Mouse (Mus musculus) thymus, adult 2 months (tissue): ENCODE data around the gene Defa21. TPM values are rescaled to one million over a fixed set of nuclear protein-coding genes. Genes with fewer than 3 reads are reported as not detected.
"Not testable (repeated sequence)": the region's sequence is repeated elsewhere in the genome, so short reads cannot be mapped to it uniquely, and the experiment has no call there.

Experiments
- DNase-seq: peaks from one replicate; pipeline ENCODE4 v3.0.0; 2021
- H3K27ac ChIP-seq: fragments of 200-500 bp; 2 replicates; pipeline ENCODE4 v1.5.1; 2012; ENCODE audit warnings: low read length, control low read depth; ENCODE audit not compliant: control insufficient read depth, insufficient read depth
- H3K27me3 ChIP-seq: fragments of 200-500 bp; 2 replicates; pipeline ENCODE4 v1.6.1; 2012; ENCODE audit warnings: mild to moderate bottlenecking, low read length, moderate library complexity, mixed read lengths; ENCODE audit not compliant: control insufficient read depth, insufficient read depth
- H3K36me3 ChIP-seq: fragments of 200-500 bp; 2 replicates; pipeline ENCODE4 v1.6.1; 2012; ENCODE audit warnings: mild to moderate bottlenecking, low read length, moderate library complexity; ENCODE audit not compliant: control insufficient read depth, insufficient read depth
- H3K4me1 ChIP-seq: fragments of 200-500 bp; replicated peaks from 2 replicates; pipeline ENCODE4 v1.6.1; 2012; ENCODE audit warnings: low read length; ENCODE audit not compliant: control insufficient read depth, insufficient read depth
- H3K4me3 ChIP-seq: fragments of 200-500 bp; 2 replicates; pipeline ENCODE4 v1.5.1; 2012; ENCODE audit warnings: mild to moderate bottlenecking, low read length, control low read depth, moderate library complexity; ENCODE audit not compliant: control insufficient read depth, insufficient read depth
- CTCF ChIP-seq: fragments of 200-500 bp; IDR thresholded peaks from 2 replicates; pipeline ENCODE4 v1.5.1; 2012; ENCODE audit warnings: mild to moderate bottlenecking, control low read depth, low read length, moderate library complexity, borderline replicate concordance; ENCODE audit not compliant: control insufficient read depth, poor library complexity, insufficient read depth; ENCODE audit errors: extremely low read depth
- POLR2A ChIP-seq: fragments of 200-500 bp; IDR thresholded peaks from 2 replicates; pipeline ENCODE4 v1.6.1; 2012; ENCODE audit warnings: mild to moderate bottlenecking, low read length, control low read depth, moderate library complexity; ENCODE audit not compliant: control insufficient read depth, poor library complexity, insufficient read depth; ENCODE audit errors: extremely low read depth
- WGBS: fragments of 180-500 bp; shearing (Covaris S2); methylation state at CpG from one replicate; pipeline ENCODE4 v1.1.7; 2018; 5-methylcytosine and 5-hydroxymethylcytosine counted together
- polyA plus RNA-seq: library from polyadenylated mRNA; depleted of rRNA; stranded (reverse); fragments of >200 nt; gene quantifications from 2 replicates; pipeline ENCODE4 v1.2.3, GENCODE M21; 2012; rRNA removed

Gene Defa21
- not detected in 2 replicates for polyA plus RNA-seq

- not testable (repeated sequence) for H3K4me3 ChIP-seq
- WGBS, result no CpG with 5 or more reads among the region's 1 CpGs
Measured at GRCm38 (mm10) chr8:21025245-21025644, at the start of gene Defa21. Gene Defa21 (plus strand): TSS chr8:21025545.

GRCm38 (mm10) chr8:20979846-20980245, 45.5 kb upstream of the Defa21 start:
- H3K4me3 ChIP-seq, result no peak overlapping the region
- TF ChIP-seq POLR2A (no peak), CTCF (no peak)
- H3K27me3 ChIP-seq, result no peaks in the 10 kb centered on the region
- H3K36me3 ChIP-seq, result no peaks in the 10 kb centered on the region
- no peaks in the 10 kb centered on the region for H3K4me1 ChIP-seq
- H3K27ac ChIP-seq, result no peak overlapping the region
- 57% methylated on average over 1 of the region's 1 CpGs for WGBS
- no peak for DNase-seq

More at GRCm38 (mm10) chr8:21025245-21025644, at the start of gene Defa21:
- not testable (repeated sequence) for H3K36me3 ChIP-seq, H3K4me1 ChIP-seq, DNase-seq, H3K27ac ChIP-seq, H3K27me3 ChIP-seq

- not testable (repeated sequence) for H3K36me3 ChIP-seq, DNase-seq, H3K4me1 ChIP-seq, H3K4me3 ChIP-seq, H3K27ac ChIP-seq, H3K27me3 ChIP-seq
Measured at GRCm38 (mm10) chr8:20994042-20994441, 31.3 kb upstream of the Defa21 start.

GRCm38 (mm10) chr8:20996776-20997175, 28.6 kb upstream of the Defa21 start:
- WGBS, result 88% methylated on average over 2 of the region's 2 CpGs
- TF ChIP-seq POLR2A, result no peak
- TF ChIP-seq CTCF, result no peak
- H3K27me3 ChIP-seq, result no peaks in the 10 kb centered on the region
- no peak overlapping the region for H3K4me3 ChIP-seq
- no peaks in the 10 kb centered on the region for H3K36me3 ChIP-seq
- H3K4me1 ChIP-seq, result no peaks in the 10 kb centered on the region
- DNase-seq, result no peak
- no peak overlapping the region for H3K27ac ChIP-seq

GRCm38 (mm10) chr8:20997291-20997690, 28.1 kb upstream of the Defa21 start:
- Histone ChIP-seq H3K27me3 (no peaks in the 10 kb centered on the region), H3K4me3 (no peak overlapping the region), H3K36me3 (no peaks in the 10 kb centered on the region), H3K4me1 (no peaks in the 10 kb centered on the region), H3K27ac (no peak overlapping the region)
- no peak for DNase-seq
- TF ChIP-seq CTCF (no peak), POLR2A (no peak)

GRCm38 (mm10) chr8:21001171-21001570, 24.2 kb upstream of the Defa21 start:
- TF ChIP-seq POLR2A, result no peak
- TF ChIP-seq CTCF, result no peak
- no peak for DNase-seq

GRCm38 (mm10) chr8:21006801-21007200, 18.5 kb upstream of the Defa21 start:
- Histone ChIP-seq H3K4me1 (no peaks in the 10 kb centered on the region), H3K36me3 (no peaks in the 10 kb centered on the region), H3K27ac (no peak overlapping the region), H3K4me3 (no peak overlapping the region), H3K27me3 (no peaks in the 10 kb centered on the region)
- DNase-seq, result no peak
- WGBS, result 30% methylated on average over 1 of the region's 1 CpGs
- no peak for TF ChIP-seq POLR2A
- TF ChIP-seq CTCF, result no peak

More at GRCm38 (mm10) chr8:21001171-21001570, 24.2 kb upstream of the Defa21 start:
- 61% methylated on average over 8 of the region's 8 CpGs for WGBS
- Histone ChIP-seq H3K4me3 (no peak overlapping the region), H3K36me3 (no peaks in the 10 kb centered on the region), H3K4me1 (no peaks in the 10 kb centered on the region), H3K27me3 (no peaks in the 10 kb centered on the region), H3K27ac (no peak overlapping the region)

- 54% methylated on average over 6 of the region's 6 CpGs for WGBS
- DNase-seq, H3K4me3 ChIP-seq, H3K36me3 ChIP-seq, H3K27me3 ChIP-seq, H3K27ac ChIP-seq, H3K4me1 ChIP-seq: not testable (repeated sequence)
Measured at GRCm38 (mm10) chr8:21008578-21008977, 16.8 kb upstream of the Defa21 start.

GRCm38 (mm10) chr8:21010548-21010947, 14.8 kb upstream of the Defa21 start:
- H3K27ac ChIP-seq, H3K27me3 ChIP-seq, H3K4me3 ChIP-seq, H3K36me3 ChIP-seq, DNase-seq, H3K4me1 ChIP-seq: not testable (repeated sequence)
- 70% methylated on average over 1 of the region's 1 CpGs for whole genome bisulfite sequencing

- WGBS, result no CpG with 5 or more reads among the region's 1 CpGs
Measured at GRCm38 (mm10) chr8:21054747-21055146, 29.4 kb downstream of the Defa21 start, which contains the start of gene Defa23. Gene Defa23 (plus strand): TSS chr8:21055047.

More at GRCm38 (mm10) chr8:21054747-21055146, 29.4 kb downstream of the Defa21 start, which contains the start of gene Defa23:
- H3K27ac ChIP-seq, H3K36me3 ChIP-seq, H3K27me3 ChIP-seq, H3K4me1 ChIP-seq, H3K4me3 ChIP-seq, DNase-seq: not testable (repeated sequence)
